Mouse (Mus musculus) forebrain, embryonic 16.5 days (tissue): ENCODE measurements around the gene Alg2. TPM values are rescaled to one million over a fixed set of nuclear protein-coding genes. Genes with fewer than 3 reads are reported as not detected.

ENCODE experiments used
- ATAC-seq: fragments of 200-750 bp; cut with Nextera tagmentation; 2 replicates; pipeline ENCODE4 v1.8.0; 2017; ENCODE audit warnings: mild to moderate bottlenecking, moderate library complexity
- H3K27ac ChIP-seq: fragments of 300-500 bp; sonication (generic); 2 replicates; pipeline ENCODE4 v1.5.1; 2014; ENCODE audit warnings: low read length, control low read depth
- H3K27me3 ChIP-seq: fragments of 300-500 bp; sonication (generic); replicated peaks from 2 replicates; pipeline ENCODE4 v1.6.1; 2014; ENCODE audit warnings: low read length; ENCODE audit not compliant: control insufficient read depth, insufficient read depth
- H3K36me3 ChIP-seq: fragments of 300-500 bp; sonication (generic); 2 replicates; pipeline ENCODE4 v1.6.1; 2014; ENCODE audit not compliant: control insufficient read depth, insufficient read depth
- H3K4me1 ChIP-seq: fragments of 300-500 bp; sonication (generic); replicated peaks from 2 replicates; pipeline ENCODE4 v1.6.1; 2014; ENCODE audit warnings: low read length; ENCODE audit not compliant: control insufficient read depth, insufficient read depth
- H3K4me2 ChIP-seq: fragments of 300-500 bp; sonication (generic); 2 replicates; pipeline ENCODE4 v1.6.1; 2014; ENCODE audit warnings: mild to moderate bottlenecking, low read length, control low read depth
- H3K4me3 ChIP-seq: fragments of 300-500 bp; sonication (generic); replicated peaks from 2 replicates; pipeline ENCODE4 v1.5.1; 2014; ENCODE audit warnings: mild to moderate bottlenecking, low read length, control low read depth
- H3K9ac ChIP-seq: fragments of 300-500 bp; sonication (generic); replicated peaks from 2 replicates; pipeline ENCODE4 v1.6.1; 2014; ENCODE audit warnings: low read depth, low read length, control low read depth
- H3K9me3 ChIP-seq: fragments of 300-500 bp; sonication (generic); 2 replicates; pipeline ENCODE4 v1.6.1; 2016; ENCODE audit warnings: low read length; ENCODE audit not compliant: control insufficient read depth
- WGBS: fragments of 180-500 bp; shearing (Covaris S2); extraction: QIAGEN DNeasy Blood & Tissue Kit; methylation state at CpG from one replicate; pipeline ENCODE4 v1.1.7; 2014; 5-methylcytosine and 5-hydroxymethylcytosine counted together
- polyA plus RNA-seq: library from polyadenylated mRNA; unstranded; fragments of >200 nt; fragmentation: Nextera tagmentation; extraction: Ambion mirVana; gene quantifications from 2 replicates; pipeline ENCODE4 v1.2.1, GENCODE M21; 2015

Gene Alg2
- polyA plus RNA-seq, 1 experiment from 2014 or later: 239 TPM

DNA sequence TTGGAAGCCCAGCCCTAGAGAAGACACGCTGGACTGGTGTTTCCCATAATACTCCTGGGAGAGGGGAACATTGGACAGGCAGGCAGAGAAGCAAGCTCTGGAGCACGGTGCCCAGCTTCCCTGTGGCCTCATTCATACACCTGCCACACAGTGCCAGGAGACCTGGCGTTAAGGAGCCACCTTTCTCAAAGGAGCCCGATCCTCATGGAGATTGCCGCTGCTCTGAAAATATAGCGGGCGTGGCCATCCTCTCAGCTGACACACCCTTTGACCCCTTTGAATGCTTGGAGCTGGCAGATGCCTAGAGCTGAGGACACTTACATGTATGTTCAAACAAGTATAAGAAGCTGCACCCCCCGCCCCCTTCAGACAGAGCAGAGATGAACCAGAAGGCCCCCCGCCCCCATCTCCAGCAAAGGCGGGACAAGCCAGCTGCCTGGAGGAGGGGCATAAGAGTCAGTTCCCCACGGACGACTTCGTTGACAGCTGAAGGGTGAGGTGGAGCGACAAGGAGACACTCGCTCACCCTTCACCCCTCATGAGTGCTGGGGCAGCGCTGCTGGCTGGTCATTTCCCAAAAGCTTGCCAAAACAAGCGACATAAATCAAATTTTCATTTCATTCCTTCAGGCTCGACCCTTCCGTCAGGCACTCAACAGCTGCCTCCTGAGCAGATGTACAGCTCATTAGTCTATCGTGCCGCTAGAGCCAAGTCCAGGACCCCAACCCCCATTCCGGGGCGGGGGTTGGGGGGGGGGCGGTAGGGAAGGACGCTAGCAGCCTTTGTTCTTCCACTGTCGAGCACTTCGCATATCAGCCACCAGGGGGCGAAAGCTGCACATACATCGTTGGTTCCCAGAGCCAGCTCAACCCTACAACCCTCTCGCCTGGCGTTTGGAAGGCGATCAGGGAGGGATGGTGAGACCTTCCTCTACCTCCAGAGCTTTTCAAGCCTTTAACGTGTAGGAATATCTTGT is 36.5 kb downstream of the Alg2 start:
- peak overlapping the region; percentile 80 for H3K27ac ChIP-seq
- WGBS: under 1% methylated on average over 33 of the region's 33 CpGs
- peaks cover 8% of the 10 kb centered on the region for H3K4me1 ChIP-seq
- H3K4me2 ChIP-seq: peak overlapping the region; percentile 90
- H3K36me3 ChIP-seq: no peaks in the 10 kb centered on the region
- peak overlapping the region; percentile 53 for H3K4me3 ChIP-seq
- no peaks in the 10 kb centered on the region for H3K9me3 ChIP-seq
- peak overlapping the region; percentile 86 for H3K9ac ChIP-seq
- H3K27me3 ChIP-seq: no peaks in the 10 kb centered on the region
- peak; percentile 91 for ATAC-seq

DNA sequence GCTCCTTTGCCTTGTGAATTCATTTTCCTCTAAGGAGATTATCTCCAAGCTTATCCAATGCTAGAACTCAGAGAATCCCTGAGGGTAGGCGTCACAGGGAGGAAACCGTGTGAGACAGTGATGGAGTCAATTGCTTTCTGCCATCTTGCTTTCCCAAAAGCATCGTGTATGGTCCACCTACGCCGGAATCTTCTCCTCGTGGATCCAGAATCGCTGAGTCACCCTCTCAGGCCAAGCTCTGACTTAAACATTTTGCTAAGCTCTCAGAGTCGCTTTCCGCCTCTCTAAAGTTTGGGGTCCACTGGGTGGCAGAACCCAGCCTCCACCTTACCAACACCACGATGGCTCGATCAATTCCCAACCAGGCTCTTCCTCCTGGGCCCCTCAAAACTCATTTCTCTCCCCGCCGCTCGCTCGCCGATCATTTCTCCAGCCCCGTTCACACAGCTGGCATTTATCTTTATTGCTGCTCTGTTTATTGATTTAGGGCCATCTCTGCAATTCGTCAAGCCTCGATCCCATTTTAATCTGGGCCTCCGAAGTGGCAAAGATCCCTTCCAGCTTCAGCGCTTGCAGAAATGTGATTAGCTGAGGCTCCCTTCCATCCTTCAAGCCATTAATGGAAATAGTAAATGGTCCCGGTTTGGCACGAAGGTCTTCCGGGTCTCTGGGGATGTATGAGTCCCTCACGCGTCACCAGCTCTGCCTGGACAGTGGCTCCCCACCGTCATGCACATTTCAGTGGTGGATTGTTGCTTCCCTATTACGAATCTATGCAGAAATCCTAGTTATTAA is 38.4 kb downstream of the Alg2 start:
- H3K9me3 ChIP-seq: no peaks in the 10 kb centered on the region
- 89% methylated on average over 28 of the region's 28 CpGs for WGBS
- no peaks in the 10 kb centered on the region for H3K27me3 ChIP-seq
- H3K4me3 ChIP-seq: no peak overlapping the region
- no peak overlapping the region for H3K9ac ChIP-seq
- no peak for ATAC-seq
- no peaks in the 10 kb centered on the region for H3K36me3 ChIP-seq
- peaks cover 8% of the 10 kb centered on the region for H3K4me1 ChIP-seq
- no peak overlapping the region for H3K4me2 ChIP-seq
- H3K27ac ChIP-seq: no peak overlapping the region

DNA sequence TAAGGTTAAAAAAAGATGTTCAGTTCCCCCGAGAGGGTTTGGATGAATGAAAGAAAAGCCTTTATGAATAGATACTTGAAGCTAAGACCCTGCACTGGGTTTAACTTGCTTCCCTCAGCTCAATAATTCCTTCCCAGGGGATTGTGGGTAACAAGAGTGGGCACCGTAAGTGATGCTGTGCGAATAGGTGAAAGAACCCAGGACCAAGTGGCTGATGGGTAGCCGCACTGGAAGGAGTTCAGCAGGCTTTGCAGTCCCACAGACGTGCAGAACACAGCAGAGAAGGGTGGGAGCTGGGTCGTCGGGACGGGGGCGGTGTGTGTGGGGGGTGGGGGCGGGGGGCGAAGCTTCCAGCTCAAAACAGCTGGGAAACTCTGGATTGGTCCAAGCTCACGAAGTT is 39.0 kb downstream of the Alg2 start:
- 66% methylated on average over 12 of the region's 12 CpGs for WGBS

DNA sequence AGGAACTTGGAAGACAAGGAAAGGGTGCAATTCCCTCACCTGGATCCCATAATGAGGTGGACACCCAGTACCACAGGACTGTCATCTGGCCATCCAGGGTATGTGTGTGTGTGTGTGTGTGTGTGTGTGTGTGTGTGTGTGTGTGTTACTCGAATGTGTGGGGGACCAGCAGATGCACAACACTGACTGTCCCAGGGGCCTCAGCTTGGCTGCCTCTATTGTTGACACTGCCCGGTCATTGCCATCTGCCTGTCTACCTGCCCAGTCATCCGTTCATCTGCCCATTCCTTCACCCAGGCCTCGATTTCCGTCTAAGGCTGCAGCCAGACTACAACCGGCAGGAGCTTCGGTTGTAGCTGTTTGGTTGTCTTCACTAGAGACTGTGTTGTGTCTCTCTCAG is 41.4 kb downstream of the Alg2 start:
- WGBS: 88% methylated on average over 6 of the region's 7 CpGs

More for the DNA sequence above, 39.0 kb downstream of the Alg2 start:
- no peak for ATAC-seq
- Histone ChIP-seq H3K4me2 (no peak overlapping the region), H3K27ac (no peak overlapping the region), H3K27me3 (no peaks in the 10 kb centered on the region), H3K36me3 (no peaks in the 10 kb centered on the region), H3K9me3 (no peaks in the 10 kb centered on the region), H3K9ac (no peak overlapping the region), H3K4me3 (no peak overlapping the region), H3K4me1 (peaks cover 8% of the 10 kb centered on the region)

DNA sequence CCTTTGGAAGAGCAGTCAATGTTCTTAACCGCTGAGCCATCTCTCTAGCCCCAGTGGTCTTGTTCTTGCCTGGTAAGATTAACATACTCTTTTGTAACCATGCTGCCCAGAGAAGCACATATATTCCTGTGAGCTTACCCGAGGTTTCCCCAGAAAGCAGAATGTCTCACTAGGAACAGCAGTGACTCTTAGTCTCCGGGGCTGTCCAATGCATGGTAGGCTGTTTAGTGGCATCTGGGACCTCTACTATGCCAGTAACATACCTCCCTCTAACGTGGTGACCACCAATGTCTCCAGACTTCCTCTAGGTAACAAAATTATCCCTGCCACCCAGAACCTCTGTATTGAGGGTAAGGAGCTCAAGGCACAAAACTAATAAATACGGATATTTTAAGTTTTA is 43.1 kb downstream of the Alg2 start:
- no peak overlapping the region for H3K27ac ChIP-seq
- no peaks in the 10 kb centered on the region; the same call in 1 of the 2 replicates for H3K27me3 ChIP-seq
- H3K9ac ChIP-seq: no peak overlapping the region
- ATAC-seq: no peak
- no peaks in the 10 kb centered on the region for H3K4me1 ChIP-seq
- H3K4me3 ChIP-seq: no peak overlapping the region
- H3K4me2 ChIP-seq: no peak overlapping the region
- no peaks in the 10 kb centered on the region for H3K36me3 ChIP-seq
- WGBS: 87% methylated on average over 5 of the region's 5 CpGs
- peaks cover 3% of the 10 kb centered on the region; the same call in 1 of the 2 replicates for H3K9me3 ChIP-seq

More for the DNA sequence above, 41.4 kb downstream of the Alg2 start:
- Histone ChIP-seq H3K27me3 (no peaks in the 10 kb centered on the region), H3K4me2 (no peak overlapping the region), H3K4me3 (no peak overlapping the region), H3K36me3 (no peaks in the 10 kb centered on the region), H3K9ac (no peak overlapping the region), H3K9me3 (peaks cover 3% of the 10 kb centered on the region; the same call in 1 of the 2 replicates), H3K4me1 (peaks cover 4% of the 10 kb centered on the region), H3K27ac (no peak overlapping the region)
- no peak for ATAC-seq

DNA sequence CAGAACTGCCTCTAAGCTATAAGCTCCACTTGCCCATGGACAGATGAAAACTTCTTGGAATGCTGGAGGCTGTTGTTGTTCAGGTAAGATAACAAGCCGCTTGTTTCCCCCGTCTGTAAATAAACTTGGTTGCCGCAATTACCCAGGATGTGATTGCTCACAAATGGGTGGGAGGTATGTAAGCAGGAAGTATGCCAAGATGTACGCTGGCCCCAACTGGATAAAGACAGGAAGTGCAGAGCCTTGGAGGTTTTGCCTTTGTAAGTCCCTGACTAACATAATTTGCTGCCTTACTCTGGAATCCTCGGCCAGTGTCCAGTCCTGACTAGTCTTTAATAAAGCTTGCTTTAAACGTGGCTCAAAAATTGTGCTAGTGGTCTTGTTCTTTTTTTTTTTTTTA is 43.6 kb downstream of the Alg2 start:
- Histone ChIP-seq H3K27ac (no peak overlapping the region), H3K9me3 (peaks cover 3% of the 10 kb centered on the region; the same call in 1 of the 2 replicates), H3K36me3 (no peaks in the 10 kb centered on the region), H3K9ac (no peak overlapping the region), H3K4me1 (no peaks in the 10 kb centered on the region), H3K4me2 (no peak overlapping the region), H3K4me3 (no peak overlapping the region), H3K27me3 (no peaks in the 10 kb centered on the region; the same call in 1 of the 2 replicates)
- ATAC-seq: no peak
- WGBS: 70% methylated on average over 6 of the region's 6 CpGs

DNA sequence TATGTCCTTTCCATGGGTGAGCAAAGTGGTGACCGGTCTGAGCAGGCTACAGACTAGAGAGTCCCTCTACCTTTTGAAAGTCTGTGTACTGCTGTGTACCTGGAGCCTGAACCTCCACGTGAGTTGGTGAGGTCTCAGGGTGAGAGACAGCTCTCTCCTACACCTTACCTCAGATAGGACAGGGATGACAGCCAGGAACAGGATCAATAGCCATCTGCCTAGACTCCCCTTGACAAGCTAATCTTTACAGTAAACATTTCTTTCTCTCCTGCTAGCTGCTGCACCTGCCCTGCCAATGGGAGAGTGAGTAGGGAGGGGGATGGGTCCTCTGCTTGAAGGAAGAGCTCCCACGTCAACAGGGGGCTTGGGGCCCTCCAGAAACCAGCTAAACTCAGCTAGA is 46.5 kb downstream of the Alg2 start:
- Histone ChIP-seq H3K4me2 (no peak overlapping the region), H3K4me3 (no peak overlapping the region), H3K4me1 (no peaks in the 10 kb centered on the region), H3K9ac (no peak overlapping the region), H3K27ac (no peak overlapping the region), H3K9me3 (peaks cover 3% of the 10 kb centered on the region; the same call in 1 of the 2 replicates), H3K36me3 (no peaks in the 10 kb centered on the region), H3K27me3 (no peaks in the 10 kb centered on the region; the same call in 1 of the 2 replicates)
- ATAC-seq: no peak
- 69% methylated on average over 3 of the region's 3 CpGs for WGBS

DNA sequence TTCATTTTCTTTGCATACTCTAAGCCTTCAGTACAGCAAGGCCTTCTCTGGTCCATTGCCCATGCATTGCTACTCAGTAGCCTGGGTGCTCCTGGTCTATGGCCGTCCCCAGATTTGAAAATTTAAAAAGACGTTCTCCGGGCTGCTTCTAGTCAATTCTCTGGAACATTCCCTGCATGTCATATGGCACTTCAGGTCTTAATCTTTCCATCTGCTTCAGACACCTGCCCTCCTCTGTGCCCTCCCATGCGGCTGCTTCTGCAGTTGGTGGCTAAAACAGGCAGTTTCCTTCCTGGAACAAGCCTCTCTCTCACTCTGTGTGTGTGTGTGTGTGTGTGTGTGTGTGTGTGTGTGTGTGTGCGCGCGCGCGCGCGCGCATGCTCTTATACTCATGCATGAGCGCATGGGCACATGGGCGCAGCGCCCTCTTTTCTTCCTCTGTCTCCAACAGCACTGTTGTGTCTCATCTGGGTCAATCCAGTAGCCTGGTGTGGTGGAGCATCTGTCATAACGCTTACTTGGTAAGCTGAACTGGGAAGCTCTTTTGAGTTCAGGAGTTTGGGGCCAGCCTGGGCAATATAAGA is 48.8 kb downstream of the Alg2 start:
- WGBS: 91% methylated on average over 16 of the region's 16 CpGs
- Histone ChIP-seq H3K9ac (no peak overlapping the region), H3K4me2 (no peak overlapping the region), H3K9me3 (peaks cover 3% of the 10 kb centered on the region; the same call in 1 of the 2 replicates), H3K27me3 (no peaks in the 10 kb centered on the region; the same call in 1 of the 2 replicates), H3K27ac (no peak overlapping the region), H3K4me1 (no peaks in the 10 kb centered on the region), H3K36me3 (no peaks in the 10 kb centered on the region), H3K4me3 (no peak overlapping the region)
- ATAC-seq: no peak

DNA sequence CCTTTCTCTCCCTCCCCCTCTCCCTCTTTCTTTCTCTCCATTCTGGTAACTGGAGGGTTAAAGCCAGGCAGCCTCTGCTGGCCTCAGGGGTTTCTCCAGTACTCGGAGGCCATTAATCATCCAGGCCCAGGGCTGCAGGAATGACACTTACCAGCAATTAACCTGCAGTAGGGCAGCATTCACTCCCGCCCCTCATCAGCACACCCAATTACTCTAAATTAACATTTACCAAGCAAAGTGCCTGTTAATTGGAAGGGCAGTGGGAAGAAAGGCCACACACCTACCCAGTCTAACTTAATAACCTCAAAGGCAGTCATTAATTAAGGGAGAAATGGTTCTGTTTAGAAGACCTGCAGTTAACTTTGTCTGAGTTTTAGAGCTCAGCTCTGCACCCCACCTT is 49.8 kb downstream of the Alg2 start:
- no peak for ATAC-seq
- Histone ChIP-seq H3K36me3 (no peaks in the 10 kb centered on the region), H3K27me3 (no peaks in the 10 kb centered on the region; the same call in 1 of the 2 replicates), H3K4me1 (peaks cover under 1% of the 10 kb centered on the region), H3K9me3 (peaks cover 3% of the 10 kb centered on the region; the same call in 1 of the 2 replicates), H3K4me3 (no peak overlapping the region), H3K4me2 (no peak overlapping the region), H3K9ac (no peak overlapping the region), H3K27ac (no peak overlapping the region)
- 5% methylated on average over 2 of the region's 2 CpGs for WGBS
